Mouse (Mus musculus): ENCODE measurements around the gene Masp1. TPM values are rescaled to one million over a fixed set of nuclear protein-coding genes. Genes with fewer than 3 reads are reported as not detected.

Masp1 gene
- total and polyA plus RNA-seq, 2 experiments from 2014 or later: 21.4 to 29.7 TPM

- Histone ChIP-seq H3K4me1 (ENCODE audit: insufficient read depth, low read length) (no peaks in the 10 kb centered on the region), H3K27me3 (ENCODE audit: insufficient read depth, low read length) (no peaks in the 10 kb centered on the region), H3K4me3 (ENCODE audit: low read depth, low read length) (no peak overlapping the region), H3K36me3 (ENCODE audit: insufficient read depth, low read length) (no peaks in the 10 kb centered on the region), H3K9me3 (ENCODE audit: low read length) (no peaks in the 10 kb centered on the region), H3K27ac (ENCODE audit: low read depth, low read length) (no peak overlapping the region), H3K9ac (replicated peaks; ENCODE audit: low read length, poor library complexity, severe bottlenecking) (no peak overlapping the region), H3K4me2 (ENCODE audit: low read depth, low read length, poor library complexity, severe bottlenecking) (no peak overlapping the region)
- ATAC-seq (ENCODE audit: low FRiP score) (no peak), DNase-seq (ENCODE audit: low spot score) (peak; percentile 15)
- TF ChIP-seq CTCF (IDR thresholded peaks at IDR 0.05): no peak
- WGBS: 85% methylated on average over 8 of the region's 8 CpGs
Measured at GRCm38 (mm10) chr16:23429991-23430390, 90.6 kb downstream of the Masp1 start.

GRCm38 (mm10) chr16:23428647-23429319 lies 91.8 kb downstream of the Masp1 start, which contains the start of gene Rtp1:
TSS of gene Rtp1 (plus strand) at chr16:23429133.
- Histone ChIP-seq H3K4me3 (ENCODE audit: low read depth, low read length) (no peak within 1 kb of the TSS), H3K4me2 (ENCODE audit: low read depth, low read length, poor library complexity, severe bottlenecking) (no peak within 1 kb of the TSS), H3K36me3 (ENCODE audit: insufficient read depth, low read length) (no peaks in the 10 kb centered on the region), H3K27ac (ENCODE audit: low read depth, low read length) (no peak within 1 kb of the TSS), H3K27me3 (ENCODE audit: insufficient read depth, low read length) (no peaks in the 10 kb centered on the region), H3K9ac (replicated peaks; ENCODE audit: low read length, poor library complexity, severe bottlenecking) (no peak within 1 kb of the TSS), H3K4me1 (ENCODE audit: insufficient read depth, low read length) (no peaks in the 10 kb centered on the region), H3K9me3 (ENCODE audit: low read length) (no peaks in the 10 kb centered on the region)
- WGBS: 67% methylated on average over 7 of the region's 7 CpGs
- DNase-seq (ENCODE audit: low spot score) (peak; percentile 21), ATAC-seq (ENCODE audit: low FRiP score) (no peak)
- TF ChIP-seq CTCF (IDR thresholded peaks at IDR 0.05): no peak

GRCm38 (mm10) chr16:23427701-23428100 lies 92.9 kb downstream of the Masp1 start:
- Histone ChIP-seq H3K4me2 (ENCODE audit: low read depth, low read length, poor library complexity, severe bottlenecking) (no peak overlapping the region), H3K4me1 (ENCODE audit: insufficient read depth, low read length) (no peaks in the 10 kb centered on the region), H3K27me3 (ENCODE audit: insufficient read depth, low read length) (no peaks in the 10 kb centered on the region), H3K9me3 (ENCODE audit: low read length) (no peaks in the 10 kb centered on the region), H3K9ac (replicated peaks; ENCODE audit: low read length, poor library complexity, severe bottlenecking) (no peak overlapping the region), H3K4me3 (ENCODE audit: low read depth, low read length) (no peak overlapping the region), H3K36me3 (ENCODE audit: insufficient read depth, low read length) (no peaks in the 10 kb centered on the region), H3K27ac (ENCODE audit: low read depth, low read length) (no peak overlapping the region)
- DNase-seq (ENCODE audit: low spot score) (no peak), ATAC-seq (ENCODE audit: low FRiP score) (no peak)
- 96% methylated on average over 1 of the region's 1 CpGs for WGBS
- TF ChIP-seq CTCF (IDR thresholded peaks at IDR 0.05): no peak

- Histone ChIP-seq H3K27me3 (ENCODE audit: insufficient read depth, low read length) (no peaks in the 10 kb centered on the region), H3K9me3 (ENCODE audit: low read length) (no peaks in the 10 kb centered on the region), H3K36me3 (ENCODE audit: insufficient read depth, low read length) (no peaks in the 10 kb centered on the region), H3K4me3 (ENCODE audit: low read depth, low read length) (no peak overlapping the region), H3K9ac (replicated peaks; ENCODE audit: low read length, poor library complexity, severe bottlenecking) (no peak overlapping the region), H3K4me2 (ENCODE audit: low read depth, low read length, poor library complexity, severe bottlenecking) (no peak overlapping the region), H3K4me1 (ENCODE audit: insufficient read depth, low read length) (no peaks in the 10 kb centered on the region), H3K27ac (ENCODE audit: low read depth, low read length) (no peak overlapping the region)
- TF ChIP-seq CTCF (IDR thresholded peaks at IDR 0.05): no peak
- 68% methylated on average over 5 of the region's 5 CpGs for WGBS
- DNase-seq (ENCODE audit: low spot score) (no peak), ATAC-seq (ENCODE audit: low FRiP score) (no peak)
Measured at GRCm38 (mm10) chr16:23423825-23424224, 96.8 kb downstream of the Masp1 start.

- Histone ChIP-seq H3K9ac (replicated peaks; ENCODE audit: low read length, poor library complexity, severe bottlenecking) (no peak overlapping the region), H3K4me3 (ENCODE audit: low read depth, low read length) (no peak overlapping the region), H3K27ac (ENCODE audit: low read depth, low read length) (no peak overlapping the region), H3K4me2 (ENCODE audit: low read depth, low read length, poor library complexity, severe bottlenecking) (no peak overlapping the region), H3K27me3 (ENCODE audit: insufficient read depth, low read length) (no peaks in the 10 kb centered on the region), H3K9me3 (ENCODE audit: low read length) (no peaks in the 10 kb centered on the region), H3K36me3 (ENCODE audit: insufficient read depth, low read length) (no peaks in the 10 kb centered on the region), H3K4me1 (ENCODE audit: insufficient read depth, low read length) (peaks cover 2% of the 10 kb centered on the region; the same call in 1 of the 2 replicates)
- no peak for ATAC-seq (ENCODE audit: low FRiP score)
- DNase-seq (ENCODE audit: low spot score): no peak
- 90% methylated on average over 8 of the region's 8 CpGs for WGBS
- TF ChIP-seq CTCF (IDR thresholded peaks at IDR 0.05): no peak
Measured at GRCm38 (mm10) chr16:23419565-23420085, 101.0 kb downstream of the Masp1 start.

GRCm38 (mm10) chr16:23417456-23418240 lies 103.0 kb downstream of the Masp1 start:
- Histone ChIP-seq H3K36me3 (ENCODE audit: insufficient read depth, low read length) (no peaks in the 10 kb centered on the region), H3K9ac (replicated peaks; ENCODE audit: low read length, poor library complexity, severe bottlenecking) (no peak overlapping the region), H3K27ac (ENCODE audit: low read depth, low read length) (no peak overlapping the region), H3K4me2 (ENCODE audit: low read depth, low read length, poor library complexity, severe bottlenecking) (no peak overlapping the region), H3K27me3 (ENCODE audit: insufficient read depth, low read length) (no peaks in the 10 kb centered on the region), H3K4me3 (ENCODE audit: low read depth, low read length) (no peak overlapping the region), H3K9me3 (ENCODE audit: low read length) (no peaks in the 10 kb centered on the region), H3K4me1 (ENCODE audit: insufficient read depth, low read length) (peaks cover 2% of the 10 kb centered on the region; the same call in 1 of the 2 replicates)
- DNase-seq (ENCODE audit: low spot score) (no peak), ATAC-seq (ENCODE audit: low FRiP score) (peak; percentile 16; the same call in 1 of the 2 replicates)
- no peak for TF ChIP-seq CTCF (IDR thresholded peaks at IDR 0.05)
- 54% methylated on average over 13 of the region's 13 CpGs for WGBS

All from midbrain, postnatal 0 days (tissue).